Mouse (Mus musculus): ENCODE results near the gene Rftn2. TPM values are rescaled to one million over a fixed set of nuclear protein-coding genes. Genes with fewer than 3 reads are reported as not detected.

Rftn2 gene
- polyA plus RNA-seq, 1 experiment from 2014 or later: 12.8 TPM

Other genes starting within 250 kb of the Rftn2 start
- gene Sf3b1, start 199.3 kb downstream of the Rftn2 start, polyA plus RNA-seq (2014; fragmentation: Nextera tagmentation; extraction: Ambion mirVana): 334 and 363 TPM in 2 replicates
- gene Coq10b, start 174.0 kb downstream of the Rftn2 start, polyA plus RNA-seq (2014; fragmentation: Nextera tagmentation; extraction: Ambion mirVana): 19.7 and 24.1 TPM in 2 replicates
- 407 and 441 TPM in 2 replicates for gene Hspe1, start 138.7 kb downstream of the Rftn2 start, polyA plus RNA-seq (2014; fragmentation: Nextera tagmentation; extraction: Ambion mirVana)
- gene Hspd1, start 138.5 kb downstream of the Rftn2 start, polyA plus RNA-seq (2014; fragmentation: Nextera tagmentation; extraction: Ambion mirVana): 298 and 302 TPM in 2 replicates
- gene Mob4, start 95.6 kb downstream of the Rftn2 start, polyA plus RNA-seq (2014; fragmentation: Nextera tagmentation; extraction: Ambion mirVana): 159 and 162 TPM in 2 replicates
- gene Mars2, start 10.4 kb upstream of the Rftn2 start, polyA plus RNA-seq (2014; fragmentation: Nextera tagmentation; extraction: Ambion mirVana): 2.7 and 3.0 TPM in 2 replicates
- gene Boll, start 136.7 kb upstream of the Rftn2 start, polyA plus RNA-seq (2014; fragmentation: Nextera tagmentation; extraction: Ambion mirVana): 0.36 and 0.38 TPM in 2 replicates
- 3.8 and 4.1 TPM in 2 replicates for gene Plcl1, start 179.1 kb upstream of the Rftn2 start, polyA plus RNA-seq (2014; fragmentation: Nextera tagmentation; extraction: Ambion mirVana)

Data from stomach, embryonic 14.5 days (tissue).